Mouse (Mus musculus) spleen, adult 2 months (tissue): Measurements from ENCODE around the gene Hoxc10.

ENCODE experiments used
- CTCF ChIP-seq: fragments of 200-500 bp; IDR thresholded peaks from 2 replicates; pipeline ENCODE4 v1.5.1; 2011; ENCODE audit warnings: mild to moderate bottlenecking, inconsistent platforms; ENCODE audit not compliant: insufficient read depth, insufficient read length, insufficient replicate concordance; ENCODE audit errors: extremely low read depth
- POLR2A ChIP-seq: fragments of 200-500 bp; IDR thresholded peaks from 2 replicates; pipeline ENCODE4 v1.6.1; 2011; ENCODE audit warnings: low read depth, low read length, inconsistent platforms

DNA sequence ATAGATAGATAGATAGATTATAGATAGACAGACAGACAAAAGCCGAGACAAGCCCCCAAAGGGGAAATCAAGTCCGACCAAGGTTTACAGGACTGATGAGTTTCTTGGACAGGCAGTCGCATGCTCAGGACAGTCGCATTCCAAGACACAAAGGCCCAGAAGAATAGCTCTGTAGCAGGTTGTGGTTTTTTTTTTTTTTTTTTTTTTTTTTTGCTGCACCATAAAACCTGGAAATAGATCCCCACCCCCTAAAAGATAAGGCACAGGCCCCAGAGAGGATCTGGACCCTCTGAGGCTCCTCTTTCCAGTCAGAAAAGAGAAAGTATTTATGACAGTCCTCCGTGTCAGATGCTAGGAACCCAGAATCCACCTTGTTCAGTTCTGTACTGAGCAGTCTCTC, 21.5 kb downstream of the Hoxc10 start:
- TF ChIP-seq CTCF (no peak), POLR2A (no peak)
